Mouse (Mus musculus) left cerebral cortex, adult 11 months (tissue): ENCODE results near the gene Tagap1.
"Not testable (repeated sequence)": the region's sequence is repeated elsewhere in the genome, so short reads cannot be mapped to it uniquely, and the experiment has no call there.

Experiments
- DNase-seq: peaks from one replicate; pipeline ENCODE4 v3.0.0; 2022; ENCODE audit warnings: low spot score

Tagap1 gene

DNA sequence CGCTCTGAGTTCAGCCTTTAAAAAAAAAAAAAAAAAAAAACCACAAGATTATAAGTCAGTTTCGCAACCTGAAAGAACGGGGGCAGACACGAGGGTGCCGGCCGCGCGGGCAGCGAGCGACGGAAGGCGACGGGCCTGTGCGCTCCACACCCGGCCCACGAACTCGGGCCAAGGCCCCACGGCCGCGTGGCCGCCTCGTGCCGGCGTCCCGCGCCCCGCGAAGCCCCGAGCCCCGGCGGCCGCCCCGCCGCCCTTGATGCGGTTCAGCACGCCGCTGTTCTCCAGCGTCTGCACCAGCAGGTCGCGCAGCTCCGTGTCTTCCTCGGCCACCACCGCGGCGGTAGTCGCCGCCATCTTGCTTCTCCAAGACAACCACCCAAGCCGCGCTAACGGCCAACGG lies at the start of gene Tagap1:
Gene Tagap1 (minus strand): TSS at position 381 of the 400 bp plus-strand sequence.
- not testable (repeated sequence) for DNase-seq

- not testable (repeated sequence) for DNase-seq
Measured at GRCm38 (mm10) chr17:7009901-7010300, 48.9 kb upstream of the Tagap1 start.

GRCm38 (mm10) chr17:7009440-7009839 lies 48.5 kb upstream of the Tagap1 start:
- not testable (repeated sequence) for DNase-seq

GRCm38 (mm10) chr17:7008885-7009284 lies 47.9 kb upstream of the Tagap1 start:
- not testable (repeated sequence) for DNase-seq

DNA sequence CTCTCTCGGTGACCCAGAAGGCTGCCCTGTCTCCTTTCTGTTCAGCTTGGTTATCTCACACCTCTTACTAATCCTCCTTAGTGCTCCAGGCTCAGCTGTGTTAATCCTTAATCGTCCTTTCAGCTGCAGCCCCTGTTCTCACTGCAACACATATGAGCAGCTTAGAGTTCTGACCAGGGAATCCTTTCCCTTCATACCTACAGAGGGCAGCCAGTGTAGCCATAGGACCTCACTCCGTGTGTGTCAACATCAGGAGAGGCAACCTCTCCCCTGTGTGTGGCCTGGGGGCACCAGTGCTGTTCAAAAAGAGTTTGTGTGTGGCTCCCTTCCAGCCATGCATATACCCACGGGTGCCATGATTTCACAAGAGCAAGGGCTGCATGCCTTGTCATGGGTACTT lies 44.7 kb upstream of the Tagap1 start:
- DNase-seq, result not testable (repeated sequence)

- DNase-seq, result not testable (repeated sequence)
Measured at GRCm38 (mm10) chr17:7003392-7003791, 42.4 kb upstream of the Tagap1 start.

- DNase-seq, result not testable (repeated sequence)
Measured at GRCm38 (mm10) chr17:7001790-7002585, 41.0 kb upstream of the Tagap1 start.

- DNase-seq, result not testable (repeated sequence)
Measured at GRCm38 (mm10) chr17:6997778-6998490, 37.0 kb upstream of the Tagap1 start.

- not testable (repeated sequence) for DNase-seq
Measured at GRCm38 (mm10) chr17:6996826-6997225, 35.9 kb upstream of the Tagap1 start.

- DNase-seq, result not testable (repeated sequence)
Measured at GRCm38 (mm10) chr17:6995504-6995903, 34.5 kb upstream of the Tagap1 start.

DNA sequence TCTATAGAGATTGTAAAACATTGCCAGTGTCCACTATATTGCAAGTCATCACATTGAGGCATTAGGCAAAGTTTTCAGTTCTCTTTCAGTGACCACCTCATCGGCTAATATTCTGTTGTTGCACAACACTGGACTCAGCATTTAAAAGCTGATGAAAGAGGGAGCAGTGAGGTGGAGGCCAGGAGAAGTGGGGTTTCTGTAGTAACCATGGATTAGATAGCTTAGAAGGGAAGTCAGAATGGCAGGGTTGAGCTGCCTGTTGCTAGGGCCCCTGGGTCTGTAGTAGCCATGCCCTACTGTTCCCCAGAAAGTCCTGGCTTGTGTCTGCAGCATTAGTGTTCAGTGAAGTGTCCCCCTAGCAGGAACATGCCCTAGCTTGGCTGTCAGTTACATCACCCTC lies 25.2 kb upstream of the Tagap1 start:
- DNase-seq, result not testable (repeated sequence)

DNA sequence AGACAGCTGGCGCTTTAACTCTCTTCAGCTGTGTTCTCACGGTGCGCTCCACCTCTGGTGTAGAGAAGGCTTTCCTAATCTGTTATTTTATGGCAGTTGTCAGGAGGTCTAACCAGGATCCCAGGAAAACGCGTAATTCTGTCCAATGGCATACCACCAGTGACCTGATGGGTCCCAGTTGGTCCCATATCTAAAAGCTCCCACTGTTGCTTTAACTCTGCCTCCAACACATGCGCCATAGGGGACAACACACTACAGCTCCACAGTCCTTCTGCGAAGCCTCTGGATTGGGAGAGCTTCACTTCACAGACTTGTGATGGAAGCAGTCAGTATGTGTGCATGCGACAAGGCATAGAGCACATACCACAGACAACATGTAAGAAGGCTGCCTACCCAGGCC lies 19.2 kb upstream of the Tagap1 start:
- DNase-seq, result not testable (repeated sequence)

DNA sequence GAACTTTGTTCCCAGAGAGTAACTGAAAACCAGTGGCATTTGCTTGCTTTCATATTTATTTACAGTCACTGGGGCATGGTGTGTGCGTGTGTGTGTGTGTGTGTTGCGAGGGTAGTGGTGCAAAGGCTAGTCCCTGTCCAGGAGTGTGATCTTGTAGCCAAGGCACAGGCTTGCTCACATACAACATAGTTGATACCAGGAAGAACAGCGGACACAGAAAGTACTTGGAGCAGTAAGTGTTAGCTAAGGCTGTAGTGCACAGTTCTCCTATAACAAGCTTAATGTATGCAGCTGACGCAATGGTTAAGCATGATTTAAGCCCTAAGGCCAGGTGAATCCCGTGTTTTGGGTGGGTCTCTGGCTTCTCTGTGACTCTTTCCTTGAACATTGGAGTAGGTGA lies 18.4 kb upstream of the Tagap1 start:
- DNase-seq, result not testable (repeated sequence)

- DNase-seq, result peak; percentile 54
Measured at GRCm38 (mm10) chr17:6978287-6979248, 17.6 kb upstream of the Tagap1 start, which contains the start of gene Gm49721. Gene Gm49721 (plus strand): TSS chr17:6978904.

GRCm38 (mm10) chr17:6974985-6975384 lies 14.0 kb upstream of the Tagap1 start:
- not testable (repeated sequence) for DNase-seq

GRCm38 (mm10) chr17:6972836-6973396 lies 12.0 kb upstream of the Tagap1 start:
- DNase-seq, result not testable (repeated sequence)

- not testable (repeated sequence) for DNase-seq
Measured at GRCm38 (mm10) chr17:6971238-6971637, 10.3 kb upstream of the Tagap1 start.

GRCm38 (mm10) chr17:6970334-6970733 lies 9.4 kb upstream of the Tagap1 start, which contains the start of gene Rnaset2b:
Gene Rnaset2b (plus strand): TSS chr17:6970634.
- DNase-seq, result not testable (repeated sequence)

DNA sequence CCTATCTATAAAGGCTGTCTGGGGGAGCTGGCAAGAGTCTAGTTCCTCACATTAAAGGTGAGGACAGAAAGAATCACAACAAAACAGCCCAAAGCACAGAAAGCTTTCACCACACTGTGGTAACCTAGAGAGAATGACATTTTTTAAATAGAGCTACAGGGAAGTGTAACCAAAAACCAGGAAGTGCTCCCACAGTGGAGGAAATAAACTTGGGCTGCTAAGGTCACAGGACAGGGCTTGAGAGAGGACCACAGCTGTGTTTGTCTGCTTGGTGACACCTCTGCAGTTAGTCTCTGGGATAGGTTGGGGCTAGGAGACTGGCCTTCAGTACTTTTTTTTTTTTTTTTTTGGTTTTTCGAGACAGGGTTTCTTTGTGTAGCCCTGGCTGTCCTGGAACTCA lies 6.7 kb upstream of the Tagap1 start:
- not testable (repeated sequence) for DNase-seq

DNA sequence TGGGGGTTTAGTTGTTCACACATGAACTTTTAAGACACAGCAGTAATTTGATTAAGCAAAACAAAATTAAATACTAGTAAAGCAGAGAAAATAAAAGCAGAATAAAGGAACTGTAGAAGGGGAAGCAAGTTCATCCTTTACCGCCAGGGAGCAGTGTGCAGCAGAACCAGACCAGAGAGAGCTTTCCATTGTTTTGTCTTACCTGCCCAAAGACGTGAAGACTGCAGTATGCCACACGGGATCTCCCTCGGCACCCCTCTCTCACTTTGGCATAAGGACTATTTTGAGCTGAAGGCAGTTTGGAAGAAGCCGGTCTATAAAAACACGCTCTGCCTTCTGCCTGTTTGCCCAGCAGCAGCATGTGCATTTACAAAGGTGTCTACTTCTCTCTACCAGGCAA lies 4.4 kb upstream of the Tagap1 start:
- not testable (repeated sequence) for DNase-seq

- DNase-seq, result not testable (repeated sequence)
Measured at GRCm38 (mm10) chr17:6962936-6963335, 2.0 kb upstream of the Tagap1 start.
